Mouse (Mus musculus): ENCODE results near the gene Susd3.

DNA sequence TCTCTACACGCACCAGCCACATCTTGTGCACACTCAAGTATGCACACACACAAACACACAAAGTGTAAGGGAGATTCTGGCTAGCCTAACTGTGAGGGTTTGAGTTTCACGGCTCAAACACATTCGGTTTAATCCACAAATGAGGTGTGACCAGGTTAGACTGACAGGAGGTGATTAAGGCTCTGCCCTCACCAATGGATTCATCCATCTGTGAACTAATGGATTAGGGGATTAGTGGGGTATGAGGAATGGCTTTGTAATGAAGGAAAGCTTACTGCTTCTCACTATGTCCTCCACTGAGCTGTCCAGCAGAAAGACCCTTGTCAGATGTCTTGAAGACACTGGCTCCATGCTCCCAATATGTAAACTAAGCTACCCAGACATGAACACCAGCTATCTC, 29.9 kb downstream of the Susd3 start:
- no peak for TF ChIP-seq POLR2A (IDR thresholded peaks at IDR 0.05; ENCODE audit: borderline replicate concordance, low read depth, low read length)
- TF ChIP-seq CTCF (IDR thresholded peaks at IDR 0.05; ENCODE audit: low read depth, low read length), result no peak

All from bone marrow macrophage, adult 2 months (primary cell).